Mouse (Mus musculus): ENCODE data around the gene 1700014D04Rik.

The 1700014D04Rik gene

GRCm38 (mm10) chr13:59746711-59747110 is at the start of gene 1700014D04Rik:
TSS of gene 1700014D04Rik (minus strand) at chr13:59746752.
- TF ChIP-seq GATA4 (IDR thresholded peaks at IDR 0.05; ENCODE audit: insufficient replicate concordance, low read length) = no peak

GRCm38 (mm10) chr13:59795807-59796465 is 49.4 kb upstream of the 1700014D04Rik start:
- no peak for TF ChIP-seq GATA4 (IDR thresholded peaks at IDR 0.05; ENCODE audit: insufficient replicate concordance, low read length)

- no peak for TF ChIP-seq GATA4 (IDR thresholded peaks at IDR 0.05; ENCODE audit: insufficient replicate concordance, low read length)
Measured at GRCm38 (mm10) chr13:59794786-59795185, 48.2 kb upstream of the 1700014D04Rik start.

- no peak for TF ChIP-seq GATA4 (IDR thresholded peaks at IDR 0.05; ENCODE audit: insufficient replicate concordance, low read length)
Measured at GRCm38 (mm10) chr13:59782145-59782544, 35.6 kb upstream of the 1700014D04Rik start, which contains the start of gene Gm49354. TSS of gene Gm49354 (minus strand) at chr13:59782245.

- TF ChIP-seq GATA4 (IDR thresholded peaks at IDR 0.05; ENCODE audit: insufficient replicate concordance, low read length) = no peak
Measured at GRCm38 (mm10) chr13:59779213-59779612, 32.7 kb upstream of the 1700014D04Rik start.

GRCm38 (mm10) chr13:59775168-59775567 is 28.6 kb upstream of the 1700014D04Rik start:
- no peak for TF ChIP-seq GATA4 (IDR thresholded peaks at IDR 0.05; ENCODE audit: insufficient replicate concordance, low read length)

- no peak for TF ChIP-seq GATA4 (IDR thresholded peaks at IDR 0.05; ENCODE audit: insufficient replicate concordance, low read length)
Measured at GRCm38 (mm10) chr13:59771257-59771656, 24.7 kb upstream of the 1700014D04Rik start.

GRCm38 (mm10) chr13:59770847-59771246 is 24.3 kb upstream of the 1700014D04Rik start:
- no peak for TF ChIP-seq GATA4 (IDR thresholded peaks at IDR 0.05; ENCODE audit: insufficient replicate concordance, low read length)

GRCm38 (mm10) chr13:59770164-59770562 is 23.6 kb upstream of the 1700014D04Rik start:
- TF ChIP-seq GATA4 (IDR thresholded peaks at IDR 0.05; ENCODE audit: insufficient replicate concordance, low read length) = peak; percentile 81; the same call in 1 of the 2 replicates

- no peak for TF ChIP-seq GATA4 (IDR thresholded peaks at IDR 0.05; ENCODE audit: insufficient replicate concordance, low read length)
Measured at GRCm38 (mm10) chr13:59769296-59770163, 23.0 kb upstream of the 1700014D04Rik start, which contains the start of gene Isca1. TSS of gene Isca1 (minus strand) at chr13:59769810.

GRCm38 (mm10) chr13:59768531-59768930 is 22.0 kb upstream of the 1700014D04Rik start:
- no peak for TF ChIP-seq GATA4 (IDR thresholded peaks at IDR 0.05; ENCODE audit: insufficient replicate concordance, low read length)

GRCm38 (mm10) chr13:59766786-59767515 is 20.4 kb upstream of the 1700014D04Rik start:
- TF ChIP-seq GATA4 (IDR thresholded peaks at IDR 0.05; ENCODE audit: insufficient replicate concordance, low read length) = no peak

GRCm38 (mm10) chr13:59762791-59763190 is 16.2 kb upstream of the 1700014D04Rik start:
- TF ChIP-seq GATA4 (IDR thresholded peaks at IDR 0.05; ENCODE audit: insufficient replicate concordance, low read length) = no peak

- TF ChIP-seq GATA4 (IDR thresholded peaks at IDR 0.05; ENCODE audit: insufficient replicate concordance, low read length) = no peak
Measured at GRCm38 (mm10) chr13:59756906-59757305, 10.4 kb upstream of the 1700014D04Rik start.

GRCm38 (mm10) chr13:59750310-59750709 is 3.8 kb upstream of the 1700014D04Rik start:
- no peak for TF ChIP-seq GATA4 (IDR thresholded peaks at IDR 0.05; ENCODE audit: insufficient replicate concordance, low read length)
